Mouse (Mus musculus) CH12.LX (cell line): ENCODE data around the gene Arhgap6.

Experiments
- BHLHE40 ChIP-seq: IDR thresholded peaks from 2 replicates; pipeline ENCODE4 v1.6.1; 2011; ENCODE audit warnings: mild to moderate bottlenecking, low read depth, low read length, improper control_type of control experiment
- CHD1 ChIP-seq: IDR thresholded peaks from 2 replicates; pipeline ENCODE4 v1.6.1; 2012; ENCODE audit warnings: low read depth, low read length, improper control_type of control experiment, inconsistent platforms
- CTCF ChIP-seq, 2 experiments: IDR thresholded peaks in 1 of 2; conservative IDR thresholded peaks in 1 of 2; 2 replicates each; pipeline ENCODE4 v1.5.1; 2011 to 2012; ENCODE audit warnings: low read depth in 2 of 2, low read length in 2 of 2, improper control_type of control experiment in 1 of 2, inconsistent platforms in 1 of 2, mild to moderate bottlenecking in 1 of 2, moderate library complexity in 1 of 2
- EP300 ChIP-seq: IDR thresholded peaks from 2 replicates; pipeline ENCODE4 v1.6.1; 2011; ENCODE audit warnings: low read length, improper control_type of control experiment
- IRF4 ChIP-seq: IDR thresholded peaks from 2 replicates; pipeline ENCODE4 v1.6.1; 2014; ENCODE audit warnings: low read depth, mild to moderate bottlenecking, inconsistent platforms, low read length, improper control_type of control experiment
- MAX ChIP-seq: IDR thresholded peaks from 2 replicates; pipeline ENCODE4 v1.6.1; 2011; ENCODE audit warnings: low read length, improper control_type of control experiment
- NELFE ChIP-seq: IDR thresholded peaks from 2 replicates; pipeline ENCODE4 v1.6.1; 2011; ENCODE audit warnings: low read depth, low read length, improper control_type of control experiment
- POLR2A ChIP-seq: IDR thresholded peaks from 2 replicates; pipeline ENCODE4 v1.6.1; 2011; ENCODE audit warnings: low read depth, mild to moderate bottlenecking, improper control_type of control experiment, low read length
- POLR2AphosphoS2 ChIP-seq: IDR thresholded peaks from 2 replicates; pipeline ENCODE4 v1.6.1; 2011; ENCODE audit warnings: low read depth, low read length, improper control_type of control experiment
- RCOR1 ChIP-seq: conservative IDR thresholded peaks from 2 replicates; pipeline ENCODE4 v1.6.1; 2012; ENCODE audit warnings: low read depth, mild to moderate bottlenecking, inconsistent platforms, low read length, improper control_type of control experiment
- ZC3H11A ChIP-seq: IDR thresholded peaks from 2 replicates; pipeline ENCODE4 v1.6.1; 2012; ENCODE audit warnings: low read depth, mild to moderate bottlenecking, inconsistent platforms, low read length, improper control_type of control experiment
- ZKSCAN1 ChIP-seq: IDR thresholded peaks from 2 replicates; pipeline ENCODE4 v1.6.1; 2012; ENCODE audit warnings: low read depth, inconsistent platforms, low read length, improper control_type of control experiment, borderline replicate concordance

- TF ChIP-seq CTCF (conservative IDR thresholded peaks at IDR 0.05 in 1 of 2, IDR thresholded peaks at IDR 0.05 in 1 of 2; ENCODE audit: low read depth in 2 of 2, low read length in 2 of 2), result no peak
- no peak for TF ChIP-seq EP300
- no peak for TF ChIP-seq POLR2A
- no peak for TF ChIP-seq CHD1
- TF ChIP-seq BHLHE40, result no peak
- TF ChIP-seq MAX, result no peak
- no peak for TF ChIP-seq ZKSCAN1
- TF ChIP-seq RCOR1, result no peak
- no peak for TF ChIP-seq POLR2AphosphoS2
- TF ChIP-seq NELFE, result no peak
- TF ChIP-seq ZC3H11A, result no peak
- TF ChIP-seq IRF4, result no peak
Observed at GRCm38 (mm10) chrX:168794974-168795858, at the start of gene Arhgap6.
